8 mouse cellular contexts compared by ENCODE assay signal in the genomic region with DNA sequence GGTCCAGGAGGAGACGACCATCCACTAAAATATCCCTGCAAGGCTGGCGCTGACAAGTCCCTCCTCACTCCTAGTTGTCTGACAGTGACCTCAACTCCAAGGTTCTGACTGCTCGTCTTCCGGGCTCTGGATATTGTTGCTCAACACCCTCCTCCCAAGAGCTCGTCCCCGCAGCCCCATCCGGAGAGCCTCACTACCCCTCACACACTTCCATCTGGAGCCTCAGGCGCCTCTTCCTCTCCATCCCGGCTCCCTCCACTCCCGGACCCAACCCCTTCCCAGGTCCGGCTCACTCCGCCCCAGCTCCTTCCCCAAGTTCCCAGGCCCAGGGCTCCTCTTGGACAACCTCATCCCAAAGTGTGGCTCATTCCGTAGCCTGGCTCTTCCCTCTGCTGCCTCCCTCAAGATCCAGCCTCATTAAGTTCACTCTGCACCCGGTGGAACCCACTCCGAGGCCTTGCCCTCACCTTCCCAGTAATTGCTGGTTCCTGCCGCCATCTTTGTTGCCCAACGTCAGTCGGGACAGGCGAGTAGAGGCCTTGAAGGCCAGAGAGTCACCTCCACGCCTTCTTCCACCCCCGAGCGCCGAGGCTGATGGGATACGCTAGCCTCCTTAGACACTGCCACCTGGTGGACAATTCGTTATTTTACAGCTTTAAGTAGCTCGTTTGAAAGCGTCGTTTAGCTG. TPM values are rescaled to one million over a fixed set of nuclear protein-coding genes. Genes with fewer than 3 reads are reported as not detected.
DNase-seq lines count a peak whose midpoint lies in the region; ATAC-seq lines count a peak whose summit lies in the region.

Gene Gosr1, minus strand, starts transcription at position 527 of the 688 bp plus-strand sequence.

- H3K36me3 ChIP-seq in intestine, embryonic 14.5 days (ENCODE audit: control insufficient read depth, insufficient read depth, low read length): peaks cover 29% of the 10 kb centered on the region

- DNase-seq in adrenal gland, adult 18-20 months (ENCODE audit: low spot score in 2 of 2): peak; percentile 81 to 85
- DNase-seq in embryo, embryonic 11 days: peak; percentile 97
- DNase-seq in gastrocnemius, postnatal 25 days: peak; percentile 84
- peak; percentile 92 for DNase-seq in intestine, embryonic 14.5 days (ENCODE audit: low spot score)
- DNase-seq in left cerebral cortex, postnatal 14 days (ENCODE audit: low spot score in 2 of 2): peak; percentile 95 to 97
- peak; percentile 98 for DNase-seq in mesoderm, embryonic 11.5 days (ENCODE audit: low read depth, low spot score)
- DNase-seq in right cerebral cortex, postnatal 36 days (ENCODE audit: low spot score in 2 of 2): peak; percentile 86 to 90
- DNase-seq in yolk sac, embryonic 10.5 days (ENCODE audit: low spot score): peak; percentile 90

- peak within 1 kb of the TSS; percentile 68 for H3K4me3 ChIP-seq in intestine, embryonic 14.5 days (ENCODE audit: low read depth, low read length)

- H3K27me3 ChIP-seq in intestine, embryonic 14.5 days (replicated peaks; ENCODE audit: control insufficient read depth, insufficient read depth, low read length): no peaks in the 10 kb centered on the region

- peak within 1 kb of the TSS; percentile 87 for H3K9ac ChIP-seq in intestine, embryonic 14.5 days (ENCODE audit: low read length)

- WGBS in intestine, embryonic 14.5 days: under 1% methylated on average over 28 of the region's 28 CpGs

- H3K9me3 ChIP-seq in intestine, embryonic 14.5 days (ENCODE audit: control insufficient read depth, low read length): no peaks in the 10 kb centered on the region

- peak within 1 kb of the TSS; percentile 85 for H3K27ac ChIP-seq in intestine, embryonic 14.5 days (ENCODE audit: low read depth)

- peak; percentile 96 for ATAC-seq in intestine, embryonic 14.5 days (replicated peaks; ENCODE audit: low FRiP score, low TSS enrichment, low read depth)

- peak within 1 kb of the TSS; percentile 61 for H3K4me2 ChIP-seq in intestine, embryonic 14.5 days (ENCODE audit: low read length)

- H3K4me1 ChIP-seq in intestine, embryonic 14.5 days (replicated peaks; ENCODE audit: control insufficient read depth, insufficient read depth, low read length): no peaks in the 10 kb centered on the region; the same call in 1 of the 2 replicates

- intact Hi-C loops in left cerebral cortex, postnatal 14 days (cut with DNase I): loop anchor here (1.0 to 5.0 kb wide), 2 partner anchors 86 to 108 kb away; partner anchors contain the start of gene Trarg1

RNA-seq across cellular contexts. Expression of gene Gosr1, which starts in this region (rescaled TPM):
- 10 to 100 TPM; 64.3 to 69.6 TPM for total RNA-seq in adrenal gland, adult 18-20 months (2021)
- 10 to 100 TPM; 17.6 to 18.6 TPM for total RNA-seq in gastrocnemius, postnatal 25 days (2021)
- polyA plus RNA-seq in intestine, embryonic 14.5 days (2014; fragmentation: Nextera tagmentation; extraction: Ambion mirVana): 31.6 and 34.1 TPM in 2 replicates
- total RNA-seq in left cerebral cortex, postnatal 14 days (2021): 10 to 100 TPM; 43.2 to 46.4 TPM

Comparison
In these comparisons a context has a peak if more than half of its experiments do, and no peak if none do; other contexts are left out.
1. Peak in every context shown above with its lines: DNase-seq, ATAC-seq, H3K4me3 ChIP-seq and H3K27ac ChIP-seq.